Mouse (Mus musculus): ENCODE results near the gene Ren1. TPM values are rescaled to one million over a fixed set of nuclear protein-coding genes. Genes with fewer than 3 reads are reported as not detected.

Gene Ren1
- total RNA-seq, 2 experiments from 2014 or later: not detected

DNA sequence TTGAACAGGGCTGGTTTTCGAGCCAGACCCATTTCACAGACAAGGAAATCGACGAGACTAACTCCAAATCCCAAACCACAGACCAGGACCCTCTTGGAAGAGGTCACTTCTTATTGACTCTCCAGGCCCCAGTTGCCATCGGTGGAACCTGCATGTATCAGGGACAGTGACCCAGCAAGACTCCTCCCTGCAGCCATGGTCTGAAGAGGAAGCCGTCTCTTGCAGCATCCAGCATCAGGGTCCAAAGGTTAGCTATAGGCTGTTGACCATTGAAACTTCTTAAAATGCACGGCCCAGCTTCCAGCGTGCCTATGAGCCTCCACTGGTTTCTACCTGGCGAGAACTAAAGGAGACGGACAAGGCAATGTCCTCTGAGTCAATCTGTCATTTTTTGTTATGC lies 59.5 kb downstream of the Ren1 start:
- DNase-seq: peak in 1 of 2 experiments; percentile 4

Other genes starting within 250 kb of the Ren1 start
- 10 to 100 TPM; 21.6 to 23.1 TPM for gene Ppp1r15b, start 219.4 kb upstream of the Ren1 start, total RNA-seq (2021)
- gene Plekha6, start 186.3 kb upstream of the Ren1 start, total RNA-seq (2021): 10 to 100 TPM; 40.5 to 47.7 TPM
- not detected for gene Golt1a, start 40.7 kb upstream of the Ren1 start, total RNA-seq (2021)
- not detected for gene Kiss1, start 28.6 kb upstream of the Ren1 start, total RNA-seq (2021)
- under 1 TPM; 0.21 to 0.52 TPM for gene Etnk2, start 13.1 kb downstream of the Ren1 start, total RNA-seq (2021)
- gene Sox13, start 73.9 kb downstream of the Ren1 start, total RNA-seq (2021): 10 to 100 TPM in 1 of 2 experiments, 1 to 10 TPM in 1; 9.8 to 10.8 TPM

Measured in heart, adult 18-20 months (tissue).